Mouse (Mus musculus) ovary, adult 18-20 months (tissue): ENCODE measurements at regions not wholly inside any gene's neighbourhood (a gene's known extent, or its start where the extent isn't known, plus 50 kb on each side); places are given as distances from the start of the nearest gene placed in this dataset.

ENCODE experiments used
- DNase-seq: peaks from one replicate; pipeline ENCODE4 v3.0.0; 2022; ENCODE audit warnings: low spot score, mixed read lengths

DNA sequence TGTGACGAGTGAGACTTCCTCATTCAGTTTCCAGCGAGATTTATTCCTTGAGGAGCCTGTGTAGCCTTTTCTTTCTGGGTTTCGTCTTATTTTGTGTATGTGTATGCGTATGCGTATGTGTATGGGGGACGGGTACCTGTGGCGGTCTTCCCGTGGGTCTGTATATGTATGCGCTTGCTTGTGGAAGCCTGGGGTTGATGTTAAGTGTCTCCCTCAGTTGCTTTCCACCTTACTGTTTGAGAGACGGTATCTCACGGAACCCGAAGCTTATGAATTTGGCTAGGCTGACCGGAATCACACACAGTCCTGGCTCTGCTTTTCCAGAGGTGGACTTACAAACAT is 87.1 kb downstream of the Ankrd50 start:
- DNase-seq: no peak

DNA sequence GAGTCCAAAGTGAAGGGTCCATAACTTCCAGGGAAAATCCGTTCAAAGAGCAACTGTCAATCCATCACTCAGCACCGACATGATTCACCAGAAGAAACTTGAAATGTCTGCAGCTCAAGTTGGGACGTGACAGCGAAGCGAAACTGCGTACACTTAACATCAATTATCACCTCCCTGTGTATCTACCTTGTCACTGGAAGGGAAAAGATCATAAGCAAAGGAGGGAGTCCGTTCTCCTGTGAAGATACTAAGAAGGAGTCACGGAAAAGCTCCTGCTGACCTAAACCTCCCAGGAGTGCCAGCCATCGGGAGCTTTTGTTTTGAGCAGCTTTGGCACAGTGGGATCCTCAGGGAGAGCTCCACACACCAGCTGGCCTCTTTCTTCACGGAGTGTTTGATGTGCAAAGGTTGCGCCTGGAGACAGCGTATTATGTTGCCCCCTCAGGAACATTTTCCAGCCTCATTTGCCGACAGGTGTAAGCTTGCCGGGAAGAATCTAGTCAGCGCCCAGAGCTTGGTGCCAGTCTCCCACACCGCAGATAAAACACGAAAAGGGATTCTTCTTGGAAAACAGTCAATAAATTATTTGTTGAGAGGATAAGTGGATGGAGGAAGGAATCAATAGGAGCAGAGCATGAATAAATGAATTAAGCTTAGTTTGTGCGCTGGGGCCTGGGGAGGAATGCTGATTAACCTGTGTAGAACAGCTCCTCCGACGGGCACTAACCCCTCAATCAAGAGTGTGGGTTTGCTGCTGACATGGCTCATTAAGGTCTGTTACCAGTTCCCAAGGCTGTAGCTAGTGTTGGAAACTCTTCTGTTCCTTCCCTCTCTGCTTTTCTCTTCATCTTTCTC is 87.7 kb downstream of the Ankrd50 start:
- DNase-seq: no peak

GRCm38 (mm10) chr3:38394308-38394707 is 90.3 kb downstream of the Ankrd50 start:
- no peak for DNase-seq

DNA sequence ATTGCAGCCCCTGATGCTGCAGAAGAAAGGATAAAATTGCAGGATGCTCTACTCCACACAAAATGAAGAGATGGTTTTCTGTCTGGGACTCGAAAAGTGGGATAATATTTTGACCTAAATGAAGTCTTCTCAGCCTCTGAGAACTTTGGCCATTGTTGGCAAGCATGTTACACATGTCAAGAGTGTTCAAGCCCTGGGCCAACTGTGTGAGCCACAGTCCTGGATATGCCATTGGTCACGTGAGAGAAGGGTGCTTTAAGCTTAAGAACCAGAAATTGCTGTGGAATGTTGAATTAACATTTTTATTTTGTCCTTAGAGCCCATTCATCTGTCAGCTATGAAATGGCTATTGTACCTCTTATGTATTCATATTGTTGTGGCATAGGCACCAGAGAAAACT is 95.0 kb downstream of the Ankrd50 start:
- DNase-seq: no peak

- DNase-seq: no peak
Measured at GRCm38 (mm10) chr3:38388961-38389360, 95.7 kb downstream of the Ankrd50 start.

DNA sequence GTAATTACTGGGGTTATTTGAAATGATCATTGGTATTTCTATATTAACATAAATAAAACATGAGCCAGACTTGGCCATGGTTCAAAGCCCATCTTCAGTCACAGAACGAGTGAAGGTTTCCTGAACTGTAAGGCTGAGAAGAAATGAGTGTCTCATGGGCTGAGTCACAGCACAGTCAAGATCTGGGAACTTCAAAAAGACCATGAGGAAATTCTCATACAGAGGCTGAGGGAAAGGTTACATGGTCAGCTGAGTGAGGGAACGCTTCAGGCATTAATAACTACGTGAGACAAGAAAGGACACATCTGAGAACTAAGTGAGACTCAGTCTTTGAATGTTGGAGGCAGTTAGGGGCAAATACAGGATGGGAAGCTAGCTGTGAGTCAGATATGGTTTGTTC is 101.9 kb downstream of the Ankrd50 start:
- no peak for DNase-seq

DNA sequence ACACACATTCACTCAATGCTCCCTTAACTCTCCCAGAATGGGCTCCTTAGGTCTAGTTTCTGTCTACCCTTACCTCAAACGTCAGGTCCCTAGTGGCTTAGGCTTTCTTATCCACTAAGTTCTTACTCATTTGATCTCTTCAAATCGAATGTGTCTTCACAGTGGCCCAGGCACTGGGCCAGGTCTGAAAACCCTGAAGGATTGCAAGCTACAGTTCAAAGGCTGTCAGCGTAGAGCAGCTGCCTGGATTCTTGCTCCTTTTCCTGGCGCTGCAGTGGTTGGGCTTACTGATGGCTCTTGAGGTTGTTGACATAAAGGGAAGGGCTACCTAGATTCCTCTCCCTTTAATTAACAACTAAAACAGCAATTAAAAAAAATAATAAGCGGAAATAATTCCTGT is 103.0 kb downstream of the Ankrd50 start:
- DNase-seq: no peak

- DNase-seq: no peak
Measured at GRCm38 (mm10) chr3:38373690-38374089, 111.0 kb downstream of the Ankrd50 start.

DNA sequence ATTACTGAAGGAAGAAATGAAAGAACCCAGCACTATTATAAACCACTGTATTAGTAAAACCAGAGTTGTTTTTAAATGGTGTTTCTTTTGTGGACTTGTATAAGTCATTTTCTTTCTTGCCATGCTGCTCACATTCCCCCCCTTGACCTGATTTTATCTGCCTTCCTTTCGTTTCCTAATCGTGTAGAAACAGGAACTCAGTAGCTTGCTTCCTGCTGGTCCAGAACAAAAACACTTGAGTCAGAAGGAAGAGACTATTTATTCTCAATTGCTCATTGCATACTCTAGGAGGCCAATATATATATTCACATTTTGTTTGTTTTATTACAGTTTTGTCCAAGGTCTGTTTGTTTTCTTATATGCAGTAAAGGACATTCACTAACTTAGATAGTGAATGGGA is 112.9 kb downstream of the Ankrd50 start:
- DNase-seq: no peak

DNA sequence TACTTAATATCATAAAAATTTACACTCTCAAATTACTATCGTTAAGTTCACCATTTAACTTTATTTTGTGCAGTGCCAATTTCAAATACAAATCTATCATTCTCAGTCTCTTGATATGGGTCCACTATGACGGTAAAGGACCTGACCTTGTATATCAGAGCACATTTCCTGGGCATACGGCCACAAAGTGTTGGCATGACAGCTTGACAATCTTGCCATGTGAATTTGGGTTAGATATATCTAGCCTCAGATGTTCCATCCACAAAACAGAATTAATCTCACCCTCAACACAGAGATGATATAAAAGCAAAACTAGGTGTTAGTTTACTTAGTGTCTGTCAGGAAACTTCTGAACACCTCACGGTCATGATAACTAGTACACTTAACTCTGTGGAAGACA is 120.8 kb downstream of the Ankrd50 start:
- DNase-seq: no peak

- no peak for DNase-seq
Measured at GRCm38 (mm10) chr3:38361411-38361810, 123.2 kb downstream of the Ankrd50 start.

DNA sequence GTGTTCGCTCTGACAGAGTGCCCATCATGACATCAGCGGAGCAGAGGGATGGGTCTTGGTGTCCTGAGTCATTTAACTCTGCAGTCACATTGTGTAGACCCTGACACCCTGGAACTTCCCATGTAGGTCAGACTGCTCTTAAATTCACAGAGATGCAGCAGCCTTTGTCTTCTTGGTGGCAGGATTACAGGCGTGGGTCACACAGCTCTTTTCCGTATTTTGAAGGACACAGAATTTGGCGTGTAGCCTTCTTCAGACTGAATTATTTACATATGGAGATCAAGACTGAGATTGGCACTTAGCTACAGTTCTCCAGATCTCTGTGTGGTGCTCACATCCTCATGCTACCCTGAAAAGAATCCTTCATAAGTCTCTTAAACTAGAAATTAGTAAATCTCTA is 123.7 kb downstream of the Ankrd50 start:
- DNase-seq: no peak

DNA sequence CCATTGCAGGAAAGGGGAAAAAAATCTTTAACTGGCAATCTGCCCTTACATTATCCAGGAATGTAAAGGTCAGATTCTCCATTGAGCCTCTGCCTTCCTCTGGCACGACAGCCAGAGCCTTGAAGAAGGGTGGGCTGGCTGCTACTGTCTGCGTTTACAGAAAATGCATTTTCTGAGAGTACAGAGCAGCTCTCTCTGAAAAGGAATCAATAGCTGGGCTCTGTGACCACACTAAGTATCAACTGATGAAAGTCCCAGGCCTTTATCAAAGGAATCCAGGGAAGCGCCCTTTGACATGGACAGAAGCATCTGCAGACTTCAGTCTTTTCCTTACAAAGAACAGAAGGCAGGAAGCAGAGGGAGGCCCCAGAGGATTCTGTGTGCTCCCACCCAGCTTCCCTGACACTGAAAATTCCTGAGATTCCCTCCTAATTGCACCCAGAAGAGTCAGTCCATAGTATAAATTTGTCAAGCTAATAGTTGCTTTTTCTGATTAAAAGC is 124.2 kb downstream of the Ankrd50 start:
- no peak for DNase-seq

- DNase-seq: peak; percentile 43
Measured at GRCm38 (mm10) chr3:38357905-38358491, 126.6 kb downstream of the Ankrd50 start.

DNA sequence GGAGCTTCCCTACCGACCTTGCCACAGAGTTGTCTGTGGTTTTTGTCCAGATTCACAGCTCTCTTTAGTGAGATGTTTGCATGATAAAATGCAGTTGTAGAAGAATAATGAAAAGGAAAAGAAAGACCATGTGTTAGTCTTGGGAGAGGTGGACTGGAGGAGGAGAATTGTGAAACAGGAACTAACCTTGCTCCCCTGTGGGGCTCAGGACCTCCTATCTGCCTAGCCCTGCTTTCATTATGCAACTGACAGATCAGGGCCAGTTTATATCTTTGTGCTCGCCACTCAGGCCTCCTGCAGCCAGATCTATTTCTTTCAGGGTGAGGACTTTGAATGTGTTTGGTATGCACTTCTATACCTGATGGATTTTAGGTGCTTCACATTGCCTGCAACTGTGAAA is 140.4 kb downstream of the Ankrd50 start:
- DNase-seq: no peak

DNA sequence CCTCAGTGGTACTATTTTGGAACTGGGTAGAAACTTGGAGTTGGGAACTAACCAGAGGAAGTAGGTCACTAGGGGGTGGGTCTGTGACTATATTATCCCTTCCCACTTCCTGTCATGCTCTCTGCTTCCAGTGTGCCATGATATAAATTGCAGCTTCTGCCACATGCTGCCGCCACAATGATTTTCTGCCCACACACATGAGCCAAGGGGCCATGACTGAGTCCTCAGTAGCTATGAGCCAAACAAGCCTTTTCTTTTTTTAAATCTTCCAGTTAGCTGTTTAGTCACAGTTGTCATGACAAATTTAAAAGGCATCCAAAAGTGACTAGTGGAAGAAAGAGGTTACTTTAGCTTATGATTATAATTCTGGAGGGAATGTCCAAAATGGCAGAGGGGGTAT is 143.0 kb downstream of the Ankrd50 start:
- DNase-seq: no peak

GRCm38 (mm10) chr3:38333321-38333910 is 151.2 kb downstream of the Ankrd50 start:
- DNase-seq: no peak

DNA sequence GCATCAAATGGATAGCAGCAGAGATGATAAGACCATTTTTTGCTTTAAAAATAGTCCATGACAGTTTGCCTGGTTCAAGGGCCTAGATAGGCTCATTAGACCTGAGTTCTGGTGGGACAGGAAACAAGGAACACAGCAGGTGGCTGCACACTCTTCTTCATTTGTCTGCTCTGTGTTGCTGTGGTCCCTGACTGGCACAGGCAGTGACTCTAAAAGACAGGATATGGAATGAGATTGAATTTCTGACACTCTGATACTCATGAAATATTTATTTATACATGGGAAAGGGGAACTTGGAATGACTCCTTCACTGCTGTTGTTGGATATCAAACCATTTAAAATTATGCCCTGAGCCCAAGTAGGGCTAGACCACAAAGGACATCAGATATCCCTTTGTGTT is 153.5 kb downstream of the Ankrd50 start:
- no peak for DNase-seq

DNA sequence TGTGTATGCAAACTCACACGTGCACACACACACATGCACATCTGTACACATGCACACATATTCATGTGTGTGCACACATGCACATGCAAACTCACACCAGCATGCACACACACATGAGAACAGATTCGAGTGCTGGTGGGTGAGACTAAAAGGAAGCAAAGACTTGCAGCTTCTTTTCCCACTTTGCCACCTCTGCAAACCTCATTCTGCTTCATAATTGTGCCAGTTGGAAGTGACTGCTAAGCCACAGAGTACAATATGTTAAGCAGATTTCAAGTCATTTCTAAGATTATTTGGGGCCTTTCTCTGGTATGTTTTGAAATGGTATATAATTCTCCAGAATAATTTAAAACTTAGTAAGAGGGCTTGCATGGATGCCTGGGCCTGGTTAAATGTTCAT is 157.4 kb downstream of the Ankrd50 start:
- DNase-seq: no peak

DNA sequence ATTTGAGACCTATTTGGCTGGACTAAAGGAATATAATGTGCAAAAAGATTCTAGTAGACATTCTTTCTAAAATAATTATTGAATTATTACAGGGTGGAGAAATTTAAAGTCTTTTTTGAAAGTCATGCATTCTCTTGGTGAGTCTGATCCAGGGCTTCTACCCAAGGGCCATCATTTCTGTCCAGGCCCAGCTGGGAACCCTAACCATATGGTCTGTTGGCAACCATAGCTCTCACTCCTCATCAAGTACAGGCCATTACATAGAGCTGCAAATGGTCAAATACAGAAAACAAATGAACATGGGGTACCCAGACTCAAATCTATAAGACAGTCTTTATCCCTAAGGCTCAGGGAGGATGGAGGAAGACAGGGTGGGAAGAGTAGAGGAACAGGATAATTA is 158.4 kb downstream of the Ankrd50 start:
- no peak for DNase-seq

GRCm38 (mm10) chr3:38324663-38325062 is 160.0 kb downstream of the Ankrd50 start:
- no peak for DNase-seq

GRCm38 (mm10) chr3:38322426-38322825 is 162.2 kb downstream of the Ankrd50 start:
- DNase-seq: peak; percentile 29

DNA sequence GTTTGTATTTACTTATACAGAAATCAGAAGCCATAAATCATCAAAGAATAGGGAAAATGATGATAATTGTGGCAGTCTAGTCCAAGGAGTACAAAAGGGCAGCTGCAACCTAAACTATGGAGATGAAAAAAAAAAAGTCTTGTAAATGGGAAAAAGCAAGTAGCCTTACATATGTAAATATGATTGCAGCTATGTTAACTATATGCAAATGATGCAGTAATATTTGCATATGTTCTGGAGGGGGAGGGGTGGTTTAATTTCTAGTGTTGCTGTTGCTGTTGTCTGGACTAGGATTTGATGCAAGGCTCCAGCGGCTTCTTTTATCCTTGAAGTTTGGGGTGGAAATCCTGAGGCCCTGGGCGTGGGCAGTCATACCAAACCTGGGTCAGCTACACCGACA is 163.0 kb downstream of the Ankrd50 start:
- no peak for DNase-seq
